Mouse (Mus musculus): ENCODE data around the gene Gm12216.
"Not testable (repeated sequence)": the region's sequence is repeated elsewhere in the genome, so short reads cannot be mapped to it uniquely, and the experiment has no call there.

- not testable (repeated sequence) for TF ChIP-seq TAL1, GATA1 (IDR thresholded peaks at IDR 0.05; ENCODE audit: low read length)
These were observed 5.8 kb upstream of the Gm12216 start for GRCm38 (mm10) chr11:53864724-53865310.

All from erythroblast, embryonic 14.5 days (primary cell).